Mouse (Mus musculus) MEL (cell line): ENCODE results near the gene Amz1. TPM values are rescaled to one million over a fixed set of nuclear protein-coding genes. Genes with fewer than 3 reads are reported as not detected.

Source experiments
- DNase-seq: peaks from one replicate; pipeline ENCODE4 v3.0.0; 2011; ENCODE audit warnings: low read depth, low spot score
- H3K27ac ChIP-seq: 2 replicates; pipeline ENCODE4 v1.5.1; 2012; ENCODE audit warnings: low read depth, mild to moderate bottlenecking, control low read depth, low read length, moderate library complexity; ENCODE audit not compliant: control insufficient read depth
- H3K27me3 ChIP-seq, 2 experiments: fragments of 150-350 bp in 1 of 2; sonication (generic) in 1 of 2; 2 replicates each; pipeline ENCODE4 v1.6.1; 2012; ENCODE audit warnings: low read length in 2 of 2, mild to moderate bottlenecking in 2 of 2, improper control_type of control experiment in 1 of 2, moderate library complexity in 1 of 2; ENCODE audit not compliant: insufficient read depth in 2 of 2, control insufficient read depth in 1 of 2
- H3K36me3 ChIP-seq, 2 experiments: 2 replicates each; pipeline ENCODE4 v1.6.1; 2012 to 2014; ENCODE audit warnings: low read length in 2 of 2, improper control_type of control experiment in 1 of 2, inconsistent platforms in 1 of 2, mild to moderate bottlenecking in 1 of 2; ENCODE audit not compliant: insufficient read depth in 2 of 2, control insufficient read depth in 1 of 2
- H3K4me1 ChIP-seq, 2 experiments: fragments of 150-350 bp in 1 of 2; sonication (generic) in 1 of 2; 2 replicates each; pipeline ENCODE4 v1.6.1; 2012; ENCODE audit warnings: low read length in 2 of 2, improper control_type of control experiment in 1 of 2, mild to moderate bottlenecking in 1 of 2; ENCODE audit not compliant: insufficient read depth in 2 of 2, control insufficient read depth in 1 of 2
- H3K4me3 ChIP-seq, 2 experiments: fragments of 150-350 bp in 1 of 2; sonication (generic) in 1 of 2; 2 replicates each; pipeline ENCODE4 v1.5.1; 2012; ENCODE audit warnings: low read depth in 2 of 2, low read length in 2 of 2, mild to moderate bottlenecking in 2 of 2, moderate library complexity in 2 of 2, control low read depth in 1 of 2, improper control_type of control experiment in 1 of 2; ENCODE audit not compliant: control insufficient read depth in 1 of 2, insufficient read depth in 1 of 2
- H3K79me2 ChIP-seq: 2 replicates; pipeline ENCODE4 v1.6.1; 2012; ENCODE audit warnings: mild to moderate bottlenecking, low read length, moderate library complexity; ENCODE audit not compliant: control insufficient read depth, poor library complexity, insufficient read depth
- H3K9ac ChIP-seq: 2 replicates; pipeline ENCODE4 v1.6.1; 2012; ENCODE audit warnings: low read depth, mild to moderate bottlenecking, control low read depth, low read length, moderate library complexity; ENCODE audit not compliant: control insufficient read depth, poor library complexity, severe bottlenecking
- H3K9me3 ChIP-seq: fragments of 150-350 bp; sonication (generic); replicated peaks from 2 replicates; pipeline ENCODE4 v1.6.1; 2012; ENCODE audit warnings: mild to moderate bottlenecking, low read length, improper control_type of control experiment, moderate library complexity; ENCODE audit not compliant: insufficient read depth
- BHLHE40 ChIP-seq: IDR thresholded peaks from 2 replicates; pipeline ENCODE4 v1.6.1; 2012; ENCODE audit warnings: low read depth, mild to moderate bottlenecking, inconsistent platforms, low read length, improper control_type of control experiment, borderline replicate concordance
- CHD1 ChIP-seq: IDR thresholded peaks from 2 replicates; pipeline ENCODE4 v1.6.1; 2012; ENCODE audit warnings: low read depth, mild to moderate bottlenecking, inconsistent platforms, low read length, improper control_type of control experiment
- CTCF ChIP-seq, 3 experiments: IDR thresholded peaks in 2 of 3; conservative IDR thresholded peaks in 1 of 3; 2 replicates each; pipeline ENCODE4 v1.5.1; 2011 to 2012; ENCODE audit warnings: low read length in 3 of 3, low read depth in 2 of 3, mild to moderate bottlenecking in 2 of 3, improper control_type of control experiment in 1 of 3, inconsistent platforms in 1 of 3, mixed read lengths in 1 of 3, moderate library complexity in 1 of 3; ENCODE audit not compliant: control insufficient read depth in 1 of 3, insufficient read depth in 1 of 3, poor library complexity in 1 of 3, severe bottlenecking in 1 of 3
- E2F4 ChIP-seq: IDR thresholded peaks from 2 replicates; pipeline ENCODE4 v1.6.1; 2011; ENCODE audit warnings: low read depth, low read length, improper control_type of control experiment, borderline replicate concordance
- ELF1 ChIP-seq: IDR thresholded peaks from 2 replicates; pipeline ENCODE4 v1.6.1; 2014; ENCODE audit warnings: low read depth, mild to moderate bottlenecking, inconsistent platforms, low read length, improper control_type of control experiment, moderate library complexity
- EP300 ChIP-seq, 2 experiments: IDR thresholded peaks; 2 replicates each; pipeline ENCODE4 v1.6.1; 2011; ENCODE audit warnings: improper control_type of control experiment in 2 of 2, low read length in 2 of 2, low read depth in 1 of 2, mild to moderate bottlenecking in 1 of 2
- ETS1 ChIP-seq: IDR thresholded peaks from 2 replicates; pipeline ENCODE4 v1.6.1; 2012; ENCODE audit warnings: low read depth, mild to moderate bottlenecking, inconsistent platforms, low read length, improper control_type of control experiment, moderate library complexity
- GATA1 ChIP-seq: IDR thresholded peaks from 2 replicates; pipeline ENCODE4 v1.6.1; 2011; ENCODE audit warnings: low read depth, low read length, improper control_type of control experiment
- HCFC1 ChIP-seq: IDR thresholded peaks from 2 replicates; pipeline ENCODE4 v1.6.1; 2012; ENCODE audit warnings: low read depth, mild to moderate bottlenecking, inconsistent platforms, low read length, improper control_type of control experiment, moderate library complexity
- JUND ChIP-seq: IDR thresholded peaks from 2 replicates; pipeline ENCODE4 v1.6.1; 2011; ENCODE audit warnings: low read depth, mild to moderate bottlenecking, improper control_type of control experiment, low read length
- MAFK ChIP-seq: IDR thresholded peaks from 2 replicates; pipeline ENCODE4 v1.6.1; 2011; ENCODE audit warnings: low read depth, mild to moderate bottlenecking, low read length, improper control_type of control experiment, borderline replicate concordance
- MAX ChIP-seq: IDR thresholded peaks from 2 replicates; pipeline ENCODE4 v1.6.1; 2011; ENCODE audit warnings: low read length, improper control_type of control experiment
- MAZ ChIP-seq: IDR thresholded peaks from 2 replicates; pipeline ENCODE4 v1.6.1; 2012; ENCODE audit warnings: low read depth, mild to moderate bottlenecking, inconsistent platforms, low read length, improper control_type of control experiment
- MEF2A ChIP-seq: IDR thresholded peaks from 2 replicates; pipeline ENCODE4 v1.6.1; 2014; ENCODE audit warnings: low read depth, mild to moderate bottlenecking, inconsistent platforms, low read length, improper control_type of control experiment; ENCODE audit not compliant: poor library complexity, insufficient replicate concordance, severe bottlenecking; ENCODE audit errors: extremely low read depth
- MXI1 ChIP-seq: IDR thresholded peaks from 2 replicates; pipeline ENCODE4 v1.6.1; 2011; ENCODE audit warnings: mild to moderate bottlenecking, low read depth, low read length, improper control_type of control experiment
- MYC ChIP-seq: IDR thresholded peaks from 2 replicates; pipeline ENCODE4 v1.6.1; 2011; ENCODE audit warnings: low read depth, mild to moderate bottlenecking, low read length, improper control_type of control experiment, moderate library complexity
- NELFE ChIP-seq: IDR thresholded peaks from 2 replicates; pipeline ENCODE4 v1.6.1; 2011; ENCODE audit warnings: low read depth, low read length, improper control_type of control experiment
- NRF1 ChIP-seq: IDR thresholded peaks from 2 replicates; pipeline ENCODE4 v1.6.1; 2014; ENCODE audit warnings: low read depth, mild to moderate bottlenecking, inconsistent platforms, low read length, improper control_type of control experiment, moderate library complexity; ENCODE audit not compliant: poor library complexity, insufficient read depth, severe bottlenecking
- POLR2A ChIP-seq, 2 experiments: IDR thresholded peaks; 2 replicates each; pipeline ENCODE4 v1.6.1; 2011 to 2012; ENCODE audit warnings: low read length in 2 of 2, mild to moderate bottlenecking in 2 of 2, control low read depth in 1 of 2, improper control_type of control experiment in 1 of 2, low read depth in 1 of 2, moderate library complexity in 1 of 2; ENCODE audit not compliant: control insufficient read depth in 1 of 2, insufficient read depth in 1 of 2, poor library complexity in 1 of 2
- POLR2AphosphoS2 ChIP-seq: IDR thresholded peaks from 2 replicates; pipeline ENCODE4 v1.6.1; 2011; ENCODE audit warnings: low read length, improper control_type of control experiment
- RCOR1 ChIP-seq: IDR thresholded peaks from 2 replicates; pipeline ENCODE4 v1.6.1; 2012; ENCODE audit warnings: low read depth, mild to moderate bottlenecking, inconsistent platforms, low read length, improper control_type of control experiment
- SIN3A ChIP-seq: IDR thresholded peaks from 2 replicates; pipeline ENCODE4 v1.6.1; 2012; ENCODE audit warnings: low read length, improper control_type of control experiment, inconsistent platforms
- SMC3 ChIP-seq: IDR thresholded peaks from 2 replicates; pipeline ENCODE4 v1.6.1; 2011; ENCODE audit warnings: low read depth, low read length, improper control_type of control experiment
- TBP ChIP-seq: IDR thresholded peaks from 2 replicates; pipeline ENCODE4 v1.8.0; 2011; ENCODE audit warnings: low read depth, low read length, improper control_type of control experiment
- TCF12 ChIP-seq: IDR thresholded peaks from 2 replicates; pipeline ENCODE4 v1.6.1; 2014; ENCODE audit warnings: low read depth, mild to moderate bottlenecking, inconsistent platforms, low read length, improper control_type of control experiment, moderate library complexity
- UBTF ChIP-seq: IDR thresholded peaks from 2 replicates; pipeline ENCODE4 v1.6.1; 2012; ENCODE audit warnings: low read depth, mild to moderate bottlenecking, inconsistent platforms, low read length, improper control_type of control experiment, moderate library complexity, borderline replicate concordance; ENCODE audit not compliant: insufficient read depth
- USF1 ChIP-seq: IDR thresholded peaks from 2 replicates; pipeline ENCODE4 v1.6.1; 2014; ENCODE audit warnings: low read depth, mild to moderate bottlenecking, inconsistent platforms, low read length, improper control_type of control experiment, moderate library complexity
- USF2 ChIP-seq, 2 experiments: IDR thresholded peaks; 2 replicates each; pipeline ENCODE4 v1.6.1; 2011 to 2012; ENCODE audit warnings: improper control_type of control experiment in 2 of 2, low read length in 2 of 2, borderline replicate concordance in 1 of 2, inconsistent platforms in 1 of 2, low read depth in 1 of 2, mild to moderate bottlenecking in 1 of 2; ENCODE audit not compliant: insufficient read depth in 1 of 2
- ZC3H11A ChIP-seq: IDR thresholded peaks from 2 replicates; pipeline ENCODE4 v1.6.1; 2012; ENCODE audit warnings: low read depth, mild to moderate bottlenecking, inconsistent platforms, low read length, improper control_type of control experiment
- ZKSCAN1 ChIP-seq: IDR thresholded peaks from 2 replicates; pipeline ENCODE4 v1.6.1; 2012; ENCODE audit warnings: low read depth, mild to moderate bottlenecking, inconsistent platforms, low read length, improper control_type of control experiment, moderate library complexity
- ZMIZ1 ChIP-seq: IDR thresholded peaks from 2 replicates; pipeline ENCODE4 v1.6.1; 2012; ENCODE audit warnings: low read depth, mild to moderate bottlenecking, inconsistent platforms, low read length, improper control_type of control experiment, moderate library complexity
- ZNF384 ChIP-seq: IDR thresholded peaks from 2 replicates; pipeline ENCODE4 v1.6.1; 2012; ENCODE audit warnings: low read depth, mild to moderate bottlenecking, inconsistent platforms, low read length, improper control_type of control experiment
- polyA plus RNA-seq, 2 experiments: library from polyadenylated mRNA; stranded (reverse) in 1 of 2; unstranded in 1 of 2; fragments of >175 nt in 1 of 2; fragments of >200 nt in 1 of 2; gene quantifications; 2 replicates each; pipeline versions ENCODE4 v1.2.1 to v1.2.4; 2012; ENCODE audit warnings: low replicate concordance in 2 of 2, low read depth in 1 of 2; ENCODE audit not compliant: insufficient read length in 2 of 2, insufficient read depth in 1 of 2, missing spikeins in 1 of 2
- total RNA-seq: library from RNA; depleted of rRNA; stranded (reverse); fragments of 300-350 nt; gene quantifications from 2 replicates; pipeline ENCODE4 v1.2.3, GENCODE M21; 2012

Amz1 gene
- total and polyA plus RNA-seq, 3 experiments = 0.68 to 1.7 TPM; not detected in 1

DNA sequence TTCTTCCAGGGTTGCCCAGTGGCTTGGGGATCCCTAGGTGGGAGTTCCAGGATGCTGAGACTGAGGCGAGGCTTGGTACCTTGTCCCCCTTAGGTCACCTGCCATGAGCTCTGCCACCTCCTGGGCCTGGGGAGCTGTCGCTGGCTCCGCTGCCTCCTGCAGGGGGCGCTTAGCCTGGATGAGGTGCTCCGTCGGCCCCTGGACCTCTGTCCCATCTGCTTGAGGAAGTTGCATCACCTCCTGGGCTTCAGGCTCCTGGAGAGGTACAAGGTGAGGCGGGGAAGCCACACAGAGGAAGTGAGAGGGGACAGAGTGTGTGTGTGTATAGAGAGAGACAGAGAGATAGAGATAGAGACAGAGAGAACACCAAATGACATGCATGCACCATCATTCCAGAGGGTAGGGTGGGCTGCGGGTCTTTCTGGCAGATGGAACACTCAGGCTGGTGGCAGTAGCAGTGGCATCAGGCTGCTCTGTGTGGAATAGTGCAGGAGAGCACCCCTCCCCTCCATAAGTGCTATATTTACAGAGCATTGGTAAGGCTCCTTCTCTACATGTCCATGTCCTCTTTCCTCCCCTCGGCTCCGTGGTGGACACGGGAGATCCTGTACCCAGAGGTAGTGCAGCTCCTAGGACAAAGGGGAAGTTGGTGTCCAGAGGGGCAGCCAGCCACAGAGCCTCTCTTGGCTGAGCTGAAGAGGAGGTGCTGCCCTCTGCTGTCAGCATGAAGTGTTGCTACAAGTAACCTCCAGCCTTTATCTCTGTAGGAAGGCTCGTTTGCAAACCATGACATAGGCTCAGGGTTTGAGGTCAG lies 25.3 kb downstream of the Amz1 start (continued):
- no peak for TF ChIP-seq CHD1
- peak; percentile 92 to 93 (median 92) for TF ChIP-seq CTCF (IDR thresholded peaks at IDR 0.05 in 2 of 3, conservative IDR thresholded peaks at IDR 0.05 in 1 of 3; ENCODE audit: control insufficient read depth in 1 of 3, insufficient read depth in 1 of 3, low read depth in 2 of 3, low read length in 3 of 3, poor library complexity in 1 of 3, severe bottlenecking in 1 of 3)
- peak; percentile 78 for TF ChIP-seq SMC3
- no peak; the same call in 1 of the 2 replicates for TF ChIP-seq JUND
- TF ChIP-seq GATA1 = peak; percentile 46; the same call in 1 of the 2 replicates
- TF ChIP-seq MAZ = no peak
- peak; percentile 34; the same call in 1 of the 2 replicates for TF ChIP-seq MAX
- peak; percentile 56 for TF ChIP-seq TCF12
- no peak for TF ChIP-seq E2F4
- TF ChIP-seq RCOR1 = no peak
- peak; percentile 59; the same call in 1 of the 2 replicates for TF ChIP-seq NELFE
- peak; percentile 32; the same call in 1 of the 2 replicates for TF ChIP-seq ETS1
- no peak for TF ChIP-seq BHLHE40
- no peak for TF ChIP-seq MEF2A
- TF ChIP-seq TBP = peak; percentile 52
- peak; percentile 3; the same call in 1 of the 2 replicates for TF ChIP-seq USF1
- TF ChIP-seq ELF1 = peak; percentile 23; the same call in 1 of the 2 replicates
- peak; percentile 41; the same call in 1 of the 2 replicates for TF ChIP-seq POLR2AphosphoS2
- peak; percentile 49 for TF ChIP-seq SIN3A
- TF ChIP-seq MAFK = no peak
- TF ChIP-seq ZMIZ1 = peak; percentile 52; the same call in 1 of the 2 replicates
- TF ChIP-seq USF2 (IDR thresholded peaks at IDR 0.05; ENCODE audit: borderline replicate concordance in 1 of 2, insufficient read depth in 1 of 2, low read depth in 1 of 2, low read length in 2 of 2) = no peak
- TF ChIP-seq ZKSCAN1 = no peak
- TF ChIP-seq, all 39 proteins: peak for 19

DNA sequence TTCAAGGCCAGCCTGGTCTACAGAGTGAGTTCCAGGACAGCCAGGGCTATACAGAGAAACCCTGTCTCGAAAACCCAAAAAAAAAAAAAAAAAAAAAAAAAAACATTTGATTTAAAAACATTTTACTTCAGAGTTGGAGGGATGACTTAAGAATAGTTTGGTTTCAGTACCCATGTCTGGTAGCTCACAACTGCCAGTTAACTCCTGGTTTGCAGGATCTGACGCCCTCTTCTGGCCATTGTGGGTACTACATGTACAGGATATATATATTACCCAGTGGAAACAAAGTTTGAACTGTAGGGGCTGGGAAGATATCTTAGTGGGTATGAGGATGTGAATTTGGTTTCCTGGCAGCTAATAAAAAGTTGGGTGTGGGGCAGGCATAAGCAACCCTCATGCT lies 27.0 kb downstream of the Amz1 start:
- H3K27ac ChIP-seq = no peak overlapping the region
- peaks cover 0 to 3% of the 10 kb centered on the region in 2 experiments; a peak in 1 of 4 replicates for H3K36me3 ChIP-seq
- H3K79me2 ChIP-seq = no peaks in the 10 kb centered on the region
- H3K4me3 ChIP-seq = no peak overlapping the region
- no peak overlapping the region for H3K9ac ChIP-seq
- no peaks in the 10 kb centered on the region for H3K27me3 ChIP-seq
- no peaks in the 10 kb centered on the region for H3K9me3 ChIP-seq
- peaks cover 0 to 14% of the 10 kb centered on the region in 2 experiments; a peak in 2 of 4 replicates for H3K4me1 ChIP-seq
- DNase-seq = peak; percentile 66
- TF ChIP-seq SIN3A = no peak
- TF ChIP-seq MXI1 = no peak
- no peak for TF ChIP-seq MEF2A
- no peak for TF ChIP-seq MYC
- TF ChIP-seq GATA1 = no peak
- TF ChIP-seq ZC3H11A = 0 out of 2 replicates have a peak, but pooled peaks have one; percentile 15
- no peak for TF ChIP-seq UBTF
- TF ChIP-seq SMC3 = peak; percentile 54
- TF ChIP-seq ZNF384 = peak; percentile 57
- no peak for TF ChIP-seq EP300 (IDR thresholded peaks at IDR 0.05; ENCODE audit: low read depth in 1 of 2, low read length in 2 of 2)
- TF ChIP-seq HCFC1 = no peak
- no peak for TF ChIP-seq NRF1
- no peak for TF ChIP-seq MAFK
- no peak for TF ChIP-seq POLR2A (IDR thresholded peaks at IDR 0.05; ENCODE audit: control insufficient read depth in 1 of 2, insufficient read depth in 1 of 2, low read depth in 1 of 2, low read length in 2 of 2, poor library complexity in 1 of 2)
- no peak for TF ChIP-seq MAX
- no peak for TF ChIP-seq ZMIZ1
- no peak for TF ChIP-seq TBP
- TF ChIP-seq TCF12 = no peak
- TF ChIP-seq MAZ = no peak
- no peak for TF ChIP-seq CHD1
- TF ChIP-seq BHLHE40 = no peak
